Mouse (Mus musculus): Measurements from ENCODE around the gene Klhdc4.

- TF ChIP-seq POLR2A (IDR thresholded peaks at IDR 0.05; ENCODE audit: control insufficient read depth, extremely low read depth, insufficient read depth, low read length, poor library complexity) (no peak), CTCF (IDR thresholded peaks at IDR 0.05; ENCODE audit: borderline replicate concordance, control insufficient read depth, extremely low read depth, insufficient read depth, low read length, poor library complexity) (no peak)
Observed at GRCm38 (mm10) chr8:121861806-121862548, 32.6 kb upstream of the Klhdc4 start.

All from thymus, adult 2 months (tissue).